Mouse (Mus musculus) erythroblast, embryonic 14.5 days (primary cell): ENCODE data around the gene Iqschfp.

ENCODE experiments used
- GATA1 ChIP-seq: IDR thresholded peaks from 2 replicates; pipeline ENCODE4 v1.6.1; 2012; ENCODE audit warnings: low read length, inconsistent platforms, mixed read lengths
- TAL1 ChIP-seq: IDR thresholded peaks from 3 replicates; pipeline ENCODE4 v1.6.1; 2012; ENCODE audit warnings: low read length, inconsistent platforms, mixed read lengths

- TF ChIP-seq TAL1 (no peak), GATA1 (no peak)
Observed at GRCm38 (mm10) chr3:68581591-68581990, 689.6 kb downstream of the Iqschfp start.
